Mouse (Mus musculus) 3T3-L1 (cell line): ENCODE results near the gene Olfr157.

ENCODE experiments used
- DNase-seq: peaks from one replicate; pipeline ENCODE4 v3.0.0-alpha.2; 2015; ENCODE audit warnings: low read depth, low spot score

Olfr157 gene

DNA sequence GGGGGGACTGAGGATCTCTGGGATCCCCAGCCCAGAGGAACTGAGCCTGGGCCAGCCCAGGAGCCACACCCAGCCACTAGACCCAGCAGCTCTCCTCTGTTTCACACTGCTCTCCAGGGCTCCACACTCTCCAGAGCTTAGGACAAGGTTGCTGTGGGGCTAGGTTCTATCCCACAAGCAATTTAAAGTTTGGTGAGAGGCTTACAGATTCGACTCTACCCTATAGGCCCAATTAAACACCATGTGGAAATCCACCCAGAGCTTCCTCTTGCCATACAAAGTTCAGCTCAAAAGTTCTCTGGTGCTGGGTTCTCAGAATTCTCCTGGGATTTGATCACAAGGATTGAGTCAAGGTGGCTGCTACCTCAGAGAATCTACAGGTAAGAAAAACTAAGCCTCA, at the start of gene Olfr157:
Gene Olfr157 (minus strand): TSS at position 101 of the 400 bp plus-strand sequence.
- DNase-seq, result no peak

DNA sequence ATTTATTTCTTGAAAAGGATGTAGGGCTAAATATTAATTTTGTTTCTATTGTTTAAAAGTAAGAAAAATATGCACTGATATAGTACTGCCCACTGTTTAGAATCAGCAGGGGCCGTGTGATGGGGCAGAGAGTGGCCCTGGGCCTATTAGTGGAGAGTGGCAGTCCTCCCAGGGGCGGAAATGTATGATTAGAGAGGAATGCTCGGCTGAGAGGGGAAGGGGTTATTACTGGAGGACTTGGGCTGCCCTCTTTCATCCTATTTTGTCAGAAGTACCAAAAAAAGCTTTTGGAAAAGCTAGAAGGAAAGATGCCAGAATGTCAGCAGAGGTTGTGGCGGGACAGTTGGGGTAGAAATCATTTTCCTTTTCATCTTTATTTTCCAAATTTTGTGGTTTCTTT, 44.2 kb upstream of the Olfr157 start:
- DNase-seq, result no peak

DNA sequence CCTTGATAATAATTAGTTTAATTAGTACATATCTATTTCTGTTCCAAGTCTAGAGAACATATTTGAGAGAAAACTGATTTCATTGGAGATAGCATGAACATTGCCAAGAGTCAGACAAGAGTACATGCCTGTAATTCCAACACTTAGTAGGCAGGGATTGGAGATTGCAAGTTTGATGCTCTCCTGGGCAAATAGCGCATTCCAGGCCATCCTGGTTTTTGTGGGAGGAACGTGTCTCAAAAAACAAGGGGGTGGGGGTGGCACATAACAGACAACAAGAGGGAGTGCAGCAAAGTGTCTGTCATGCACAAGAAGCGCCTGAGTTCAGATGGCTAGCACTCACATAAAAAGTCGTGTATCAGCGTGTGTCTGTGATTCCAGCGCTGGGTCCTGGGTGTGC, 39.6 kb upstream of the Olfr157 start:
- DNase-seq, result no peak

DNA sequence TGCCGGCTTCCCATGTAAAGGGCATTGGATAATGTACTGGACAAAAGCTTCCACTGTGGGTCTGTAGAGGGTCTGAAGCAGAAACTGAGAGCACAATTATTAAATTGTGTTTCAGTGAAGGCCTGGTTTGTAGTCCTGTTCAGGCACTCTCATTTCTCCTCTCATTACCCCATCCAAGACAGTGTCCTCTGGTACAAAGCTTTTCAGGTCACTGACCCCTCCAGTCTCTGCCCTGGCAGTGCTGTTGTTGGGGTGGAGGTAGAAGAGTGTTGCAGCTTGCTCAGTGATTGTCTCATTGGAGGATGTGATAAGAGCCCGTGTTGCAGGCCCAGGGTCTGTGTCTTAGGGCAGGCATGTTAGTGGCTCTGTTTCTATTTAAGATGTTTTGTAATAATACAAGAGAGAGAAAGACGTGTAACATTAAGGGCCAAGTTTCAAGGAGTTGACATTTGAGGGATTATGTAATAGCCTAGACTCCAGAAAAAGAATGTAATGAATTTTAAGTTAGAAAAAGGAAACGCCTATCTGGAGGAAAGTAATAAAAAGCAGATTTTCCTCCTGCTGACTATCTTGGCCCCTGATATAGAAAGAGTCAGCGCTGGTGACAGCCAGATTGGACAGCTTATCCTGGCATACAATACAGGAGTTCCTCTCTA, 38.2 kb upstream of the Olfr157 start:
- peak; percentile 54 for DNase-seq

DNA sequence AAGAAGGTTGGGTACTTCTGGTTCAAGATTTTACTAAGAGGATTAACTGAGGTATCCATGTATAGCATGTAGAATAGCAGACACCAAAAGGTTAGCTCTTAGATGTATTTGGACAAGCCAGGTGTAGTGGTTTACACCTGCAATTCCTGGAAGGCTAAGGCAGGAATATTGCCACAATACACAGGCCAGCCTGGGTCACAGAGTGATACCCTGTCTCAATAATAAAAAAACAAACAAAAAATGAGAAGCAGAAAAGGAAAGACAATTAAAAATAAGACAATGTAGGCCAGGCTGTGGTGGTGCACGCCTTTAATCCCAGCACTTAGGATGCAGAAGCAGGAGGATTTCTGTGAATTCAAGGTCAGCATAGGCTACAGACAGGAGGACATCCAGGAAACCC, 37.2 kb upstream of the Olfr157 start:
- DNase-seq, result no peak

DNA sequence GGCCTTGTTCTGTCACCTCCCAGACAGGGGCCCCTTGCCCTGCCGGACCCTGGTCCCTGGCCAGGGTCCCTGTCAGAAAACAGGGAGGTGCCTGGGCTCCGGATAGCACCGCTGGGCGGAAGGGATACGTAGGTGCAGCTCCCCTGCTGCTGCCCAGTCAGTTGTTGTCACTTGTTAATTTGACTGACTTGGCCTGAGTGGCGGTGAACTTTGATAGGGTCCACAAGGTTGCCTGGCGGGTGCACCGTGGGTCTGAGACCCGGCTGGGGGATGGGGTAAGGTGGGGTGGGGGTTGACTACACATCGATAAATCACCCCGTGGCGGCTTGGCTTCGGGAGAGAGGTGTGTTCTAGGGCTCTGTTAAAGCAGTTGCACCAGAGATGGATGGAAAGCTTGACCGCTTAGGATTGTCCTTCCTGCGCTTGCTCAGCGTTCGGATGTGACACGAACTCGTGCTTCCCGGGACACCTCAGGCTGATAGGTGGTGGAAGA, 36.0 kb upstream of the Olfr157 start:
- peak; percentile 33 for DNase-seq

DNA sequence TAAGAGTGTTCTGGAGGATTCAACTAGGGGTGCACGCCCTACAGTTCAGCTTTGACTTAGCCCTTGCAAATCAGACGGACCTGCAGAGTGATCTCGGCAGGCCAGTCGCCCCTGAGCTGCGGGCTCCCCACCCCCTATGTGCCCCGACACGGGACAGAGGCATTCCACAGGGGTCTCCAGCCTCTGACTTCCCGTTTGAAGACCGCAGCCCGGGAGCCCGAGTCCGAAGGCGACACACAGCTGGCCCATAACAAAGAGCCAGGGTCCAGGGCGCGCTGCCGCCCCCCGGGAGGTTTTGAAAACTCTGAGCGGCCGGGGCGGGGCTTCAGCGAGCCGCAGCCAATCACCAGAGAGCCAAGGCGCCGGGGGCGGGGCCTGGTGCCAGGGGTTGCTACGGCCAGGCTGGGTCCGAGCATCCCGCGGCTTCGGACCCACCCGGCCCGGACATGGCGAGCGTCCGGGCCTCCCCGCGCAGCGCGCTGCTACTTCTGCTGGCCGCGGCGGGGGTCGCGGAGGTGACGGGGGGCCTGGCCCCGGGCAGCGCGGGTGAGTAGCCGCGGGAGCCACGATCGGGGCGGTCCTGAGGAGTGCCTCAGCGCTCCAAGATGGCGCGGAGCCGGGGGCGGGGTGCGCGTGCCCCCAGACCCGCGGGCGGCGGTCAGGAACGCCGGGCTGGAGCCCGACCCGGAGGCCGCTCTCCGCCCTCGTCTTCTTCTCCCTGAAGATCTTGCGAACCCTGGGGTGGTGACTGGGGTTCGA, 35.3 kb upstream of the Olfr157 start, which contains the start of gene Reck:
Gene Reck (plus strand): TSS at position 371 of the 759 bp plus-strand sequence.
- peak; percentile 76 for DNase-seq

DNA sequence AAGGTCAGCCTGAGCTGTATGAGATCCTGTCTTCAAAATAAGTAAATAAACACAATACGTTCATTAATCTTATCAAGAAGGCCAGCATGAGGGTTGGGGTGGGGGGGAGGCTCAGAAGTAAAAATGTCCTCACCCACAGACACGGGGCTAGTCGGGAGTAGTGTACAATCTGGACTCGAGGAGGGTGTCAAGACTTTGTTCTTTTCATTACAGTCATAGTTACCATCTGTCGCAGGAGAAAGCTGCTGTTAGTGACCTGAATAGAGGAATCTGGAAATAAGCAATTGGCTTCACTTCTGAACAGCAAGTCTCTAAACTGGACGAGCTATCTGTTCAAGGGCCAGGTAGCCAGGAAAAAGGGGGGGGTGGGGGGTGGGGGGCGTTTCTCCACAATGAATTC, 34.5 kb upstream of the Olfr157 start:
- DNase-seq, result no peak

DNA sequence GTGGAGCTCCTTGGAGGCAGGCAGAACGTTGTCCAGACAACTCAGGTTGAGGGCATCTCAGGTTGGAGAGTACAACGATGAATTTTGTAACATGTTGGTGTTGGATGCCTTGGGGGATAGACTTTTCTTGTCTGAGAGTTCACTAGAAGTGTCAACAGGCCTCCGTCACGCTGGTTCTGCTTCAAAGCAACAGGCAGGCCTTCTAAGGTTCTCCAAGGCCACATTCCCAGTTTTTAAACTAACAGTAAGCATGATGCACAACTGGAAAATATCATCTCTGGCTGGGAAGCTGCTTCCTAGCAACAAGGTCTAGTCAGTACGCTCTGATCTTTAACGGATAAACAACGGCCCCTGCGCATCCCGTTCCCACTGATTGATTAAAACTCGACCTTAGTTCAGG, 29.8 kb upstream of the Olfr157 start:
- no peak for DNase-seq

DNA sequence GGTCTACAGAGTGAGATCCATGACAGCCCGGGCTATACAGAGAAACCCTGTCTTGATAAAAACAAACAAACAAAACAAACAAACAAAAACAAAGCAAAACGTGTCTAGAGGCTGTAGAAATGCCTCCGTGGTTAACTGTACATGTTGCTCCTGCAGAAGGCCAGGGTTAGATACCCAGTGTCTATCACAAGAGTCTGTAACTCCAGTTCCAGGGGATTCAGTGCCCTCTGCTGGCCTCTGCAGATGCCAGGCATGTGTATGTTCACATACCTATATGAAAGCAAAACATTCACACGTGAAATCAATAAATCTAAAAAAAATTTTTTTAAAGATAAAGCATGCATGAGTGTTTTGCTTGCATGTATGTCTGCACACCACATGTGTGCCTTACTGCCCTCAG, 23.3 kb upstream of the Olfr157 start:
- no peak for DNase-seq

DNA sequence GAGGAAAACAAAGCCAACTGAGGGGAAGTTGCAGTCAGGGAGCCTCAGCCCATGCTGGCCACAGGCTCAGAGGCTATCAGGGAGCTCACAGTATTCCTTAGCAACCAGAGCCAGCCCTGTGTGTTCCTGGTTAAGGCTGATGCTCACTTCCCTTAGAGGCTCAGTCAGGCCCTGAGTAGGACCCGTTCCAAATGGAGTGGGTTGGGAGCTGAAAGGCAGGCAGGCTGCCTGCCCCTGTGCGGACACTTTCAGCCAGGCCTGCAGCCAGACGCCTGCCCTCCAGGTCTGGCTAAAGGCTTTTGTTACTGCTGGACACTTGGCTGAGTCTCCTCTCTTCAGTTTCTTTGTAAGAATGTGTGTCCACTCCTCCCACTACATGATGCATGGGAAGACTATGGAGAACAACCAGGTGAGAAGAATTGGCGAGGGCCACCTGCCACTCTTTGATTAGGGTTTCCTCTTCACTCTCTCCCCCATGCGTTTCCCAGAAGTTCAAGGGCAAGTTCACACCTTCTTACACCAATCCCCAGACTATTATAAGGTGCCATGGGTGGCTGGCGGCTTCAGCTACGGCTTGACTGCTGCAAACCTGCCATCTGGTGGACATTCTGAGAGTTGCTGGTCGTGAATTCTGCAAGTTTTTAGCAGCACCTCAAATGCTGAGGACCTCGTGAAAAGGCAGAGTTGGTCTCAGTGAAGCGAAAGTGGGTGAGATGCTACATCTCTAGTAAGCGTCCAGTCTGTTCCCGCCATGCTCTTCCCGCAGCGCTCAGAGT, 20.9 kb upstream of the Olfr157 start:
- DNase-seq, result peak; percentile 75

DNA sequence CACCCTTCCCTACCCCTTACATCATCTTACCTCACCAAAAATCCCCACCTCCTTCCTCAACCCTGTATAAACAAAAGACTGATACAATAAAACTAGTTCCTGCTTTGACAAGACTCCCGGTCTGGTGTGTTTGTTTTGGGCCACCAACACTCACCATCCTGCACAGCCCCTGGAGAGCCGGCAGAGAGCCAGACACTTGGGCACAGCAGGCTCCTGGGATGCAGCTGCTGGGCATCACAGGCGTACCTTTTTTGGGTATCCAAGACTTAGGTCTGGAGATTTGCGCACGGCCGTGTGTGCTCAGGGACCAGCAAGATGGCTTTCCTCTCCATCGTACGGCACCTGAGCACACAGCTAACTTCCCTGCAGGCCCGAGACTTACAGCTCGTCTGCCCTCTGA, 19.9 kb upstream of the Olfr157 start:
- no peak for DNase-seq

DNA sequence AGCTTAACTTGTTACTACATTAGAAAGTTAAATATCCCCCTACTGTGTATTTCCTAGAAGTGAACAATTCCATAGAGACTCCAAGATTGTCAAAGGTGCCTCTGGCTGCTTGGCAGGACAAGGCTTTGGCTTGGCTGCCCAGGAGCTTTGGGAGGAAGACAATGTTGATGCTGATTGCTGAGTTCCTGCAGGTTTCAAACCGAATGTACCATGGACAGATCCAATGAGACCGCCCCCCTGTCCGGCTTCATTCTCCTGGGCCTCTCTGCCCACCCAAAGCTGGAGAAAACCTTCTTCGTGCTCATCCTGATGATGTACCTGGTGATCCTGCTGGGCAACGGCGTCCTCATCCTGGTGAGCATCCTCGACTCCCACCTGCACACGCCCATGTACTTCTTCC, 14.1 kb upstream of the Olfr157 start:
- DNase-seq, result no peak

DNA sequence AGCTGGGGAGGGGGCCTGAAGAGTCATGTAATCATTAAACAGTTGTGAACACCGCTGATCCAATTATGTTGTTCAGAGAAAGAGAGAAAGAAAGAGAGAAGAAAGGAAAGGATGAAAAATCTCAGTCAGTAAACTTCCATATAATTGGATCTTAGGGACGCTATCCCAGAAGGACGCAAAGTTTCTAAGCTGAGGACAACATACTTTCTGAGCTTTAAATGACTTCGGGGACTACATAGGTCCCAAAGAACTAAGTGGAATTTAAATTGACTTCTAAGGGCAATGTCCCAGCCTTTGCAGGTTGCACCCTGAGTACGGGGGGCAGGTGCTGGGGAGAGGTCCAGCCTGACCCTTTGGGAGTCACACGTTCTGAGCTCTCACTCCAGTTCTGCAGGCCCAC, 11.3 kb upstream of the Olfr157 start, which contains the start of gene Olfr155:
Gene Olfr155 (plus strand): TSS at position 301 of the 400 bp plus-strand sequence.
- DNase-seq, result no peak

DNA sequence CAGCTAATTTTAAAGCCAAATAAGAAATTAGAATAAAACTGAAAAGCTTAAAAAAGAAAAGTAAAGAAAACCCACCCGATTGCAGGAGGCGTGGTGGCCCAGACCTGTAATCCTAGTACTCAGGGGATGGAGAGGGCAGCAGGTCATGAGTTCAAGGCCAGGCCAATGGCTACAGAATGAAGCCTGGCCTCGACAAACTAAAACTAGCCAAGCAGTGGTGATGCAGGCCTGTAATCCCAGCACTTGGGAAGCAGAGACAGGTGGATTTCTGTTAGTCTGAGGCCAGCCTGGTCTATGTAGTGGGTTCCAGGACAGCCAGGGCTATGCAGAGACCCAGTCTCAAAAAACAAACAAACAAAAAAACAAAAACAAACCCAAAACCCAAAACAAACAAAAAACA, 1.7 kb downstream of the Olfr157 start:
- DNase-seq, result no peak

DNA sequence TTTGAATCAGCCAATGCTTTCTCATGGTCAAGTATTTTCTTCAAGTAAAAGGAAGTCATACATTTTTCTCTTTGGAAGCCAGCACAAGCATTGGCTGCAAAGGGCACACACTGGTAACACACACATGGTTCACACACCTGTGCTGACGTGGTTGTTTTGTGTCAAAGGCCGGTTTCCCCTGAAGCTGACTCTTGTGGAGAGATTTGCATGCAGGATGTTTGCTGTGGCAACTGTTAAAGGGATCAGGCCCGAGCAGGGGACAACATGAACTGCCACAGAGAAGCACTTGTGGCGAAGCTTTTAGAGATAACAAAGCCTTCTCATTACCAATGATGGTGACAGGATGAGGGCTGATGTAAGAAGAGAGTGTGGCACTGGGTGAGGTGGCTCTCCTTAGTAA, 5.3 kb downstream of the Olfr157 start:
- no peak for DNase-seq

DNA sequence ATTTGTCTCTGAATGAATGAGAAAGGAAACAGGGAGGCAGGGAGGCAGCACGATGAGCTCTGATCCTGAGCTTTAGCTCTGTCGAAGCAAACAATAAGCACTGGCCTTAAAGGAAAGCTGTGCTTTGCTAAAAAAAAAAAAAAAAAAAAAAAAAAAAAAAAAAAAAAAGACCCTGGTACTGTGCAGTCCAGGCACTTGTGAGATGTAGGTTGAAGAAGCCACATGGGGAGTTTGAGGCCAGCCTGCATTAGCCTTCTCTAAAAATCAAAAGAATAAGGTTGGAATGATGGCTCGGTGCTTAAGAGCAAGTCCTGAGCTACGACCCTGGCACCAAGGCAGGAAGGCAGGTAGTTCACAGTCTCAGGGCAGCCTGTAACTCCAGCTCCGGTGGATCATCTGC, 6.2 kb downstream of the Olfr157 start:
- no peak for DNase-seq

DNA sequence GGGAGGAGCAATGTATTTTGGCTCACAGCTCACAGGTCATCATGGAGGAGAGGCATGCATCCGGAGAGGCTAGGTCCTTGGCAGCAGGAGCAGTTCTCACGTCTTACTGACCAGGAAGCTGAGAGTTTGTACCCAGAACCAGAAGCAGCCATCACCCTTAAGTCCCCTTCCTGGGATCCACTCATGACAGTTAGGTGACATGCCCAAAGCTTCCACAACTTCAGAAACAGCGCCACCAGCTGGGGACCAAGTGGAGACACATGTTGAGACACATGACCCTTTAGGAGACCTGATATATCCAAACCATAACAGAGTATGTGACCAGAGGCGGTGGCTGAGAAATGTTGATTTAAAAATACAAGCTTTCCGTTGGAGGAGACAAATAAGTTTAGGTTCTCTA, 8.0 kb downstream of the Olfr157 start:
- DNase-seq, result no peak

DNA sequence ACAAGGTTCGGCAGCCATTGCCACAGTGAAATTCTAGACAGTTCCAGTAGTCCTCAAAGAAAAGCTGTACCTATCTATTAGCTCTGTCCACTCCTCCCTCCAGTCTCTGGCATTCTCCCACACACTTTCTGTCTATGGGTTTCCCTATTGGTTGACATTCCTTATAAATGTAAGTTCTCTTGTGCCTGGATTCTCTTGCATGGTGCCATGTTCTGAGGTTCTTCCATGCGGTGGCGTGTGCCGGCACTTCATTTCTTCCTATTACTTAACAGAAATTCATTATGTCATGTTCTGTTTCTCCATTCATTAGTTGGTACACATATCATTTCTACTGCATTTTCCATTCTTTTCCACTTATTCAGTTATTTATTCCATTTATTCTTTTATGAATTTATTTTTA, 11.2 kb downstream of the Olfr157 start:
- DNase-seq, result no peak

DNA sequence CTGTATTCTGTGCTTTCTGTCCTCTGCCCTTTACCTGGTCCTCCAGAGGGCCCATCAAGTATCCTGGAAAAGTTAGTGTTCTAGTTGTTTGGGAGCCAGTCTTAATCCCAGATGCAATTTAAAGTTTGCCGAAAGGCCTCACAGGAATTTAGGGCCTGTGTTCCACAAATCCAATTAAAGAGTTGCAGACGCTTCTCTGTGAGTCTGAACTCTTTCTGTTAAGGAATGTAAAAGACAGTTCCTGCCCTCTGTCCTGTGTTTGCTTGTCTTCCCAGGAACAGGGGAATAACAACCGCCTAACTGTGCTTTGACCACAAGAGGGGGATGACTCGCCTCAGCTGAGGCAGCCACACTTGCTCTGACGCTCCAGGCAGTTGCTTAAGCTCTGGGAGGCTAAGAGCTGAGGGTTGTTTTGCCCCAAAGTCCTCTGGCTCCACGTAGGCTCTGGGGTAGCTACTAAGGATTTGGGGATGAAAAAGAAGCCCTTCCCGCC, 16.1 kb downstream of the Olfr157 start, which contains the start of gene Olfr156:
Gene Olfr156 (minus strand): TSS at position 51 of the 493 bp plus-strand sequence.
- peak; percentile 66 for DNase-seq

DNA sequence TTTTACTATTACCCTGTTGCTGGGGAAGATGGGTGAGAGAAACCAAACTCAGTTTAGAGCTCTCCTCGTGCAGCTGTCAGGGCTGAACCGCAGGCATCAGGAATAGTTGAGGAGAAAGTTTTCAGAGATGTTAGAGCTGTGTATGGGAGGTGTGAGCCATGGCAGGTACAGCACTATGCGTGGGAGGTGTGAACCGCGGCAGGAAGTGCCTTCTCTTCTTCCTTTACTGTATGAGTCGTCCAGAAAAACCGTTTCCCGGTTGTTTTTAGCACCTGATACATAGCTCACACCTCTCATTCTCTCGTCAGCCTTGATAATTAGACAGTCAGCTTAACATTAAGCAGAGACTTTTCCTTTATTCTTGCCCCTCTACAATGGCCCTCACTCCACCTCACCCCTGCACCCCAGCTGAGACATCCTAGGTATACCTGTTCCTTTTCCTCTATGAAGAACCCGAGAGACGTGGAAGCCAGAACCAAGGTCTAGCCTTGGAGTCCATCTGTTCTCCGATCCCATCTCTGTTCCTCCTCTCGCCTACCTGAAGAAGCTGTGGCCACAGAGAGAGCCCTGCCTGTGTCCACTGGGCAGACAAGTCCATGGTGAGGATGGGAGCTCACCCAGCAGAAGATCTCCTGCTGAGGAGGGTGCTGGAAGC, 17.0 kb downstream of the Olfr157 start:
- DNase-seq, result no peak
